Mouse (Mus musculus) ovary, postnatal 36 days (tissue): ENCODE data around the gene Zfand2b.

Experiments used
- DNase-seq: peaks from one replicate; pipeline ENCODE4 v3.0.0; 2022; ENCODE audit warnings: low spot score, mixed read lengths

Zfand2b gene

GRCm38 (mm10) chr1:75160256-75160617 is 8.2 kb upstream of the Zfand2b start:
- no peak for DNase-seq

- no peak for DNase-seq
Measured at GRCm38 (mm10) chr1:75168093-75168471, 364 bp upstream of the Zfand2b start.

GRCm38 (mm10) chr1:75179334-75180104 is 11.1 kb downstream of the Zfand2b start:
- peak; percentile 38 for DNase-seq

GRCm38 (mm10) chr1:75180105-75180590 is 11.7 kb downstream of the Zfand2b start, which contains the start of gene Abcb6:
Gene Abcb6, minus strand, starts transcription at chr1:75180392.
- DNase-seq: peak; percentile 85

GRCm38 (mm10) chr1:75180741-75181140 is 12.3 kb downstream of the Zfand2b start:
- no peak for DNase-seq

GRCm38 (mm10) chr1:75181377-75181870 is 13.0 kb downstream of the Zfand2b start:
- DNase-seq: no peak

- DNase-seq: no peak
Measured at GRCm38 (mm10) chr1:75182160-75182559, 13.7 kb downstream of the Zfand2b start.

GRCm38 (mm10) chr1:75185495-75185894 is 17.0 kb downstream of the Zfand2b start:
- DNase-seq: no peak

GRCm38 (mm10) chr1:75187126-75187525 is 18.7 kb downstream of the Zfand2b start:
- DNase-seq: no peak

- DNase-seq: no peak
Measured at GRCm38 (mm10) chr1:75187914-75188483, 19.6 kb downstream of the Zfand2b start.

- no peak for DNase-seq
Measured at GRCm38 (mm10) chr1:75190577-75190976, 22.1 kb downstream of the Zfand2b start.

- no peak for DNase-seq
Measured at GRCm38 (mm10) chr1:75191258-75191621, 22.8 kb downstream of the Zfand2b start.

GRCm38 (mm10) chr1:75191622-75192402 is 23.4 kb downstream of the Zfand2b start, which contains the start of the genes Ankzf1 and Atg9a:
Gene Ankzf1, plus strand, starts transcription at chr1:75192151.
Gene Atg9a, minus strand, starts transcription at chr1:75192196.
- DNase-seq: peak; percentile 91

GRCm38 (mm10) chr1:75192452-75192851 is 24.0 kb downstream of the Zfand2b start:
- peak; percentile 57 for DNase-seq

GRCm38 (mm10) chr1:75201236-75201635 is 32.8 kb downstream of the Zfand2b start:
- DNase-seq: no peak

GRCm38 (mm10) chr1:75208967-75209678 is 40.7 kb downstream of the Zfand2b start:
- DNase-seq: peak; percentile 49

GRCm38 (mm10) chr1:75210136-75211087 is 42.0 kb downstream of the Zfand2b start, which contains the start of the genes Glb1l and Stk16:
Gene Glb1l, minus strand, starts transcription at chr1:75210813.
Gene Stk16, plus strand, starts transcription at chr1:75210838.
- DNase-seq: peak; percentile 93

GRCm38 (mm10) chr1:75211141-75211708 is 42.8 kb downstream of the Zfand2b start:
- DNase-seq: no peak

GRCm38 (mm10) chr1:75212542-75212941 is 44.1 kb downstream of the Zfand2b start:
- DNase-seq: no peak

- no peak for DNase-seq
Measured at GRCm38 (mm10) chr1:75213096-75213495, 44.6 kb downstream of the Zfand2b start.
